Mouse (Mus musculus): ENCODE results near the gene Clgn. TPM values are rescaled to one million over a fixed set of nuclear protein-coding genes. Genes with fewer than 3 reads are reported as not detected.

Gene Clgn
- under 1 TPM in 1 of 2 experiments, not detected in 1; 0.17 TPM for total RNA-seq (2021)
- polyA plus RNA-seq (2012; rRNA removed) = not detected in 2 replicates
- long read RNA-seq = 0 reads

DNA sequence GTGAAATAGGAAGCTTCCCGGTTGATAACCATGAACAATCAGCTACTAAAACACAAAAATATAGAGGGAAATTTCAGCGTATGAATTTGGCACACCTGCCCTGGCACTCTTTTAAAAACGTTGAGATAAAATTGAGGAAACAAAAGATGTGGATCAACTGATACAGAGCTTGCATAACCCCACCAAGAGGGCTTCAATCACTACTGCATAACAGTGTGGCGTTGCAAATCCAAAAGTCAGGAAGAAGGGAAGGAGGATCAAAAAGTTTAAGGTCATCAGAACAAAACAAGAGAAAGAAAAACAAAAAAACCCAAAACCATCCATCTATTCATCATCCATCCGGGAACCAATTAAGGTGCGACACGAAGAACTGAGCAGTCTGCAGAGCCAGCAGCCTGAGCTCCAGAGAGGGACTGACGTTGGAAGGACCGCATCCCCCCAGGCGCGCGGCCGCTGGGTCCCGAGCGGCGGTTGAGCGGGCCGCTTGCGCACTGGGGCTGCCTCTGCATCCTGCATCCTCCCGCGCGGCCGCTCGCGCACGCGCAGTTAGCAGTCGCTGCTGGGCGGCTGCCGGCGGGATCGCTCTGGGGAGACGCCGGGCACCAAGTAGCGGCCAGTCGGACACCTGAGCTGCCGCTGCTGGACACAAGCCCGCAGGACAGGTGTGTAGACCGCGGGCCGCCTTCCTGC, at the start of gene Clgn:
Clgn (plus strand) TSS at position 552 of the 690 bp plus-strand sequence.
- DNase-seq = peak; percentile 45

DNA sequence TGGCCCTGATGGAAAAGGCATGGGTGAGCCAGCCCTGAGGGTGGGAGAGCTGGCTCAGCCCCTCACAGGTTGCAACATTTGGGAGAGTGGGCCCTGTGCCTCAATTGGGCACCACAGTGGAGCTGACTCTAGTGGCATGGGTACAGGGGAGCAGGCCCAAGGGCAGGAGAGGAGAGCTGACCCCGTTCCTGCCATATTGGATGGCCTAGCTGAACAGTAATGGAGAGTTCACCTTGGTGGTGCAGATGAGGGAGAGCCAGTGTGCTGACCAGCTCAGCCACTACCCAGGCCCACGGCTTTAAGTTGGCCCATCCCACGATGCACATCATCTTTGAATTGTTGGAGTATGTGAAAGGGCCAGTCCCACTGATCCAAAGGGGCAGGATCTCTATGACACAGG, 47.6 kb upstream of the Clgn start:
- no peak for DNase-seq

- DNase-seq = no peak
These were observed 47.0 kb upstream of the Clgn start for GRCm38 (mm10) chr8:83342693-83343092.

- DNase-seq = no peak
These were observed 41.4 kb upstream of the Clgn start, which contains the start of gene Mgat4d for GRCm38 (mm10) chr8:83348263-83348662. Gene Mgat4d, plus strand, starts transcription at chr8:83348471.

DNA sequence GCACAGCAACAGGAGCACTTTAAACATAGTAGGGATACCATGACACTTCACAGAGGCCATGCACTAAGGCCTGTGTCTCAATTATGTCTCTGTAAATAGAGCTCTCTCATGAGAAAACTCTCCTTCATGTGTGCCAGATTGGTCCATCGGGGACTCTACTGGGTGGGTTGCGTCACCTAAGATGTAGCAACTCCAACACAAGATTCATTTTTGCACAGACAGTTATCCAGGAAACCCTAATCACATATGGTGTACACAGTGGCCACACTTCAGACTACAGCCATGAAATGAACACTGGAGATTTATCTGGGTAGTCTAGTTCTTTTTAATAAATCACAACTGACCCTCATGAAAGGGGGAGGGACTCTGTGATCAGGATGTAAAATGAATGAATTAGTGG, 38.4 kb upstream of the Clgn start:
- DNase-seq = no peak

GRCm38 (mm10) chr8:83363156-83363769, 26.4 kb upstream of the Clgn start:
- DNase-seq = peak; percentile 4

DNA sequence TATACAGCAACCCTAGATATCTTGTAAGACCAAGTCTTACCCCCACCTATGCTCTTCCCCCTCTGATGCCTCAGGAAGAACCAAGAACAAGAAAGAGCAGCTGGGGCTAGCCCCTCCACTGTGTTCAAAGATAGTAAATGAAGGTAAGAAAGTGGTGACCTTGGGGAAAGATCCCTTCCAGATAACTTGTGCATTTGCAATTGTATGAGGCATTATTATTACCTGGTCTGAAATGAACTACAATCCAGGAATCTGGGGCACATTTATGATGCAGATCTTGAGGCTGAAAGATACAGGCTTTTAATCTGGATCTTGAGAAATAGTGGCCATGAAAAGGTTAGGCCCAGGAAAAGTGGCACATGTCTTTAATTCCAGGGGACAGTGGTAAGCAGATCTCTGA, 12.4 kb upstream of the Clgn start:
- no peak for DNase-seq

- DNase-seq = no peak
These were observed 9.5 kb upstream of the Clgn start for GRCm38 (mm10) chr8:83380141-83380540.

DNA sequence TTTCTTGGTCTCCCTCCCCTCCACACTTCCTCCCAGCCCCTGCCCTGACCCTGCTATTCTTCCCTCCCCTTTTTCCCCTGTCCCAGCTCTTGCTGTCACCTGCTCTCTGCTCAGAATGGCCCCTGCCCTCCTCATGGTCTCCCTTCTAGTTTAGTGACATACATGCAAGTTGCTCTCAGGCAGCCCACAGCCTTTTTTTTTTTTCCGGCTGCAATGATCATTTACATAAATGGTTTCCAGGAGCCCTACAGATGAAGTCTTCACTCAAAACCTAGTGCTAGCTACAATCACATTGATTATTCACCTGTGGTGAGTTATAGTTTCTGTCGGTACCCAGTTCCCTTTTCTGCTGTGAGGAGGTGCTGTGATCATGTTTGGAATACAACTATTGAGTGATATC, 8.7 kb upstream of the Clgn start:
- no peak for DNase-seq

DNA sequence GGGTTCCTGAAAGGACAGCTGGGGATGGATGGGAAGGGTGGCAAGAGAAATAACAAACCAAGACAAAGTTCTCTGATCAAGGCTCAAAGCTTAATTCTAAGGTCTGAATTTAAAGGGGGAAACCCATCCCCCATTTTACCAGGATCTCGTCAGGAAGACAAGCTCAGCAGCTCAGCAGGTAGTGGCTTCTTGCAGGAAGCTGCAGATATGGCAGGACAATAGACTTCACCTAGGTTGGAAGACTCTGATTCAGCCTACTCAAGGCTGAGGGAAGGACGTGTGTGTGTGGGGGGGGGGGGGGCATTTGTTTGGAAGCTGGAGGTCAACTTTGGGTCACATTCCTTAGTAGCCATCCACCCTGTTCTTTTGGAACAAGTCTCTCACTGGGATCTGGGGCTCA, 6.8 kb upstream of the Clgn start:
- no peak for DNase-seq

GRCm38 (mm10) chr8:83390006-83390701, 487 bp downstream of the Clgn start:
- no peak for DNase-seq

GRCm38 (mm10) chr8:83392521-83392920, 2.9 kb downstream of the Clgn start:
- DNase-seq = no peak

GRCm38 (mm10) chr8:83394325-83394724, 4.7 kb downstream of the Clgn start:
- DNase-seq = no peak

- DNase-seq = no peak
These were observed 7.0 kb downstream of the Clgn start for GRCm38 (mm10) chr8:83396680-83397079.

- DNase-seq = no peak
These were observed 8.1 kb downstream of the Clgn start for GRCm38 (mm10) chr8:83397726-83398125.

- DNase-seq = no peak
These were observed 15.9 kb downstream of the Clgn start for GRCm38 (mm10) chr8:83405548-83405947.

DNA sequence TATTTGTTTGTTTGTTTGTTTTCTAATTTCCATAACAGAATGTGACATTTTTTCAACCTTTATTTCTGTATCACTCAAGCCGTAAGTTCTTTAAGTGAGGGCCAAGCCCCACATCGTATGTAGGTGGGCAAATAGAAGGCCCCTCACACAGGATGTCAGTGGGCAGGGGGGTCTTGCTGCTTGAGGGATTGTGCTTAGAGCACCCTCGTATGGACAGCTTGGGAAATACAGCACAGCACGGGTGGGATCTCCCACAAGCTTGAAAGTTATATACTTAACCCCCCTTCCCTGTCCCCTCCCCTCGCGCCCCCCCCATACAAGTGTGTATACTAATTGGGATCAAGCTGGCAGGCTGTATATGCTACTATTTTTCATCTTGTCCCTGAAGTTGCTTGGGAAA, 17.2 kb downstream of the Clgn start:
- no peak for DNase-seq

DNA sequence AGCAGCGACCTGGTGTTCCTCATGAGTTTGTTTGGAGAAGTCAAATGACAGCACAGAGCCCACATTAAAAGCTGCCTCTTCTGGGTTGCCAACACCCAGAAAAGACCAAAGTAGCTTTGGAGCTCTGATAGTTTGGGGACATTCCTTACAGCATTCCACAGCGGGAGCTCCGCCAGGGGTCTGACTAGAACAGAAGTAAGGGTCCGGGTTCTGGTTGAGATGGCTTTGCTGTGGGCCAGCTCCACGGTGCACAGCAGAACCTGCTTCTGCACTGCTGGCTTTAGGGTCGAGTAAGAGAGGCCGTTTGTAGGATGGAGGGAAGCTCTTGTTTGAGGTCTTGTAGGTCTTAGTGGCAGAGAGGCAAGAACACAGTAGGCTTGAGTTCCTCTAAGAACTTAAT, 18.8 kb downstream of the Clgn start:
- DNase-seq = no peak

- no peak for DNase-seq
These were observed 27.2 kb downstream of the Clgn start for GRCm38 (mm10) chr8:83416878-83417277.

- DNase-seq = no peak
These were observed 28.3 kb downstream of the Clgn start for GRCm38 (mm10) chr8:83417970-83418369.

- no peak for DNase-seq
These were observed 29.3 kb downstream of the Clgn start for GRCm38 (mm10) chr8:83418805-83419516.

GRCm38 (mm10) chr8:83421354-83421753, 31.7 kb downstream of the Clgn start:
- DNase-seq = no peak

All from adrenal gland, adult 2 months (tissue).